Mouse (Mus musculus): ENCODE data around the gene Ebf1. TPM values are rescaled to one million over a fixed set of nuclear protein-coding genes. Genes with fewer than 3 reads are reported as not detected.

Gene Ebf1
- polyA plus RNA-seq, 1 experiment from 2014 or later, result 11.6 TPM

DNA sequence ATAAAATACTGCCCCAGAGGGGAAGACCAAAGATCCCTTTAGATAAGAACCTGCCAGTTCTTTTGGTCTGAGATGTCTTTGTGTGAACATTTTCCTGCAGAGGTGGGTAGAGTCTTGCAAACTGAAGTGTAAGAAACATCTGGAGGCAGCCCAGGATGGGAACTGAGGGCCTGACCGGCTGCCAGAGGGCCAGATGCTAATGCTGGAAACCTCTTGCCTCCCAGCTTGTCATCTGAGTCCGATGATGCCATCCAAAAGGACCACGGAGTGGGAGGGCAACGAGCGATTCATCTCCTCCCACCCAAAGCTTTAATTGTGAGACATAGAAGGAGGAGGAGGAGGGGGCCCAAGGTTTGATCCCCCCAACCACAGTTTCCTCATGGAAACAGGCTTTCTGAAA lies 197.7 kb downstream of the Ebf1 start:
- 73% methylated on average over 5 of the region's 5 CpGs for WGBS
- no peak overlapping the region for H3K9ac ChIP-seq
- no peak overlapping the region for H3K4me3 ChIP-seq (ENCODE audit: low read depth, low read length)
- TF ChIP-seq CTCF (IDR thresholded peaks at IDR 0.05; ENCODE audit: low read depth), result no peak
- H3K27ac ChIP-seq (ENCODE audit: low read depth), result no peak overlapping the region
- no peaks in the 10 kb centered on the region for H3K27me3 ChIP-seq (ENCODE audit: insufficient read depth, low read length)
- H3K4me1 ChIP-seq (ENCODE audit: insufficient read depth), result no peaks in the 10 kb centered on the region
- no peaks in the 10 kb centered on the region for H3K9me3 ChIP-seq (ENCODE audit: low read depth, low read length)
- no peak for ATAC-seq (ENCODE audit: insufficient read depth)
- H3K36me3 ChIP-seq (ENCODE audit: insufficient read depth), result no peaks in the 10 kb centered on the region
- no peak overlapping the region for H3K4me2 ChIP-seq
- no peak for DNase-seq

DNA sequence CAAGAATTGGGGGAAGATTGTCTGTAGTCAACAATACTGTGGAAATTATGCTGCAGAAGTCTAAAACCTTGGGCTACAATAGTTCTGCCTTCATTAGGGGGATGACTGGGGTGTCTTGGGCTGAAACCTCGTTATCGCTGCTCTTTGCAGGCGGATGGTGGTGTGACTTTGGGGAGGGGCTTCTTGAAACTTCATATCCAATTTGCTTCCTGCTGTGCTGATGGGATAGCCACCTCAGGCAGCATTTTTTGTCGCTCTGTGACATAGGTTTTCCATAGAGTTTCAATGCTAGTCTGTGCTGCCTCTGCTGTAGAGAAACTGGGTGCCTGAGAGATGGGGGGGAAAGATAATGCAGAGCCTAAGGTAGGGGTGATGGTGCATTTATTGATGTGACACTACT lies 198.9 kb downstream of the Ebf1 start:
- Histone ChIP-seq H3K27me3 (ENCODE audit: insufficient read depth, low read length) (no peaks in the 10 kb centered on the region), H3K4me2 (no peak overlapping the region), H3K4me3 (ENCODE audit: low read depth, low read length) (no peak overlapping the region), H3K9ac (no peak overlapping the region), H3K9me3 (ENCODE audit: low read depth, low read length) (no peaks in the 10 kb centered on the region), H3K36me3 (ENCODE audit: insufficient read depth) (no peaks in the 10 kb centered on the region), H3K4me1 (ENCODE audit: insufficient read depth) (no peaks in the 10 kb centered on the region), H3K27ac (ENCODE audit: low read depth) (no peak overlapping the region)
- DNase-seq, result no peak
- WGBS, result 79% methylated on average over 4 of the region's 4 CpGs
- no peak for TF ChIP-seq CTCF (IDR thresholded peaks at IDR 0.05; ENCODE audit: low read depth)
- no peak for ATAC-seq (ENCODE audit: insufficient read depth)

DNA sequence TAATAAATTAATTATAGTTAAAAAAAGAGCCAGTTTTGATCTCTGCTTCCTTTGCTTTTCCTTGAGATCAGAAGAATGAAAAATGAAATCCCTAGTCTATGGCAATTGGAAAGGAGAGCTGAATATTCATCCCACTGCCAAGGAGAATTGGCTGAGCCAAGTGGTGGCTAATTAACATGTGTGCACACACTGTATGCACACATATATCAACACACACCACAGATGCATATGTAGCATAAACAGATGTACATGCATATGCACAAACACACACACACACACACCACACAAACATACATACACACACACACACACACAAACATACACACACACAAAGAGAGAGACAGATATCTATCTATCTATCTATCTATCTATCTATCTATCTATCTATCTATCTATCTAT lies 205.2 kb downstream of the Ebf1 start:
- Histone ChIP-seq H3K4me2 (no peak overlapping the region), H3K27ac (ENCODE audit: low read depth) (no peak overlapping the region), H3K9ac (no peak overlapping the region), H3K36me3 (ENCODE audit: insufficient read depth) (no peaks in the 10 kb centered on the region), H3K9me3 (ENCODE audit: low read depth, low read length) (no peaks in the 10 kb centered on the region), H3K4me3 (ENCODE audit: low read depth, low read length) (no peak overlapping the region), H3K4me1 (ENCODE audit: insufficient read depth) (no peaks in the 10 kb centered on the region; the same call in 1 of the 2 replicates), H3K27me3 (ENCODE audit: insufficient read depth, low read length) (no peaks in the 10 kb centered on the region)
- DNase-seq (no peak), ATAC-seq (ENCODE audit: insufficient read depth) (no peak)
- no peak for TF ChIP-seq CTCF (IDR thresholded peaks at IDR 0.05; ENCODE audit: low read depth)

DNA sequence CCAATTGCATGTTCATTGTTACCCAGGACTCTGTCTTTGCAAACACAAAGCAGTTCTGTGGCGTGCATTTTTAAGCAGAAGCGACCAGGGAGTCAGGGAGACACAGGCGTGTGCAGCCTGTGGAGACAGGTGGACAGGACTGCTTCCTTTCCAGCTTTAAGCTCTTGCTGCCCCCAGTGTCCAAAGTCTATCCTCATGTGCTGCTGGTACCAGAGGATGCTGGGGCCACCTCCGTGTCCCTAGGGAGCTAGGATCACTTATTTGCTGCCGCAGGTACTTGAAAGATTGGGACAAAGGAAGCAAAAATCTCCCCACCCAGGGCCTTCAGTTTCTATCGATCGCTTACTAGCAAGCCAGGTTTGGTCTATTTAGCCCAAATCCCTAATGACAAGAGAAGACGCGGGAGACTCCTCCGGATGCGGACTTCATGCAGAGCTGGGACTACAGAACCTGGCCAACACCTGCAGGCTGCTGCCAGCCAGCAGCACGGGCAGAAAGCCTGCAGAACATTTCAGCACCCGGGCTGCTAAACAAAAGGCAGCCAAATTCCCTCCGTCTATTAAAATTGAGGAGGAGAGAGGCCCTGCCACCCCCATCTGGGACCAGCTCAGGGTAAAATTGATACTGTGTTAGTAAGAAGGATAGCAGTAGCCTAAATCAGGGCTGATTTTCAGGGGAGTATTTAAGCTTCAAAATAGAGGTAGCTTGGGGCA lies 215.3 kb downstream of the Ebf1 start:
- no peak for ATAC-seq (ENCODE audit: insufficient read depth)
- DNase-seq, result no peak
- no peak overlapping the region for H3K4me3 ChIP-seq (ENCODE audit: low read depth, low read length)
- H3K27me3 ChIP-seq (ENCODE audit: insufficient read depth, low read length), result peaks cover 17% of the 10 kb centered on the region
- H3K4me2 ChIP-seq, result no peak overlapping the region
- no peaks in the 10 kb centered on the region for H3K9me3 ChIP-seq (ENCODE audit: low read depth, low read length)
- no peak overlapping the region for H3K9ac ChIP-seq
- H3K4me1 ChIP-seq (ENCODE audit: insufficient read depth), result no peaks in the 10 kb centered on the region
- no peak for TF ChIP-seq CTCF (IDR thresholded peaks at IDR 0.05; ENCODE audit: low read depth)
- 23% methylated on average over 14 of the region's 14 CpGs for WGBS
- no peak overlapping the region for H3K27ac ChIP-seq (ENCODE audit: low read depth)
- H3K36me3 ChIP-seq (ENCODE audit: insufficient read depth), result no peaks in the 10 kb centered on the region

DNA sequence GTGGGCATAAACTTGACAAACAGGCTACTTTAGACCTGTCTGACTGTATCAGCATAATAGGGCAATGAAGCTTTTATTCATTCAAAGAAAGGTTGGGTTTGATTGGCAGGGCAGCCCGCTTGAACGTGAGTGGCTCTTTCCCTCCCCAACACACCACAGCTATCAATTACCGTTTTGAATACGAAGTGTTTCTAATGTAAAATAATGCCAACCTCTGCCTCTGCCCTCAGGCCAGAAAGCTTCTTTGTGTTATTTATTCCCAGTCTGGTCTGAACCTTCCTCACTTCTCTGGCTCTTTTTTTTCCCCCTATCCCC lies 215.8 kb downstream of the Ebf1 start:
- H3K36me3 ChIP-seq (ENCODE audit: insufficient read depth), result no peaks in the 10 kb centered on the region
- H3K4me3 ChIP-seq (ENCODE audit: low read depth, low read length), result no peak overlapping the region
- WGBS, result 19% methylated on average over 4 of the region's 4 CpGs
- ATAC-seq (ENCODE audit: insufficient read depth) (no peak), DNase-seq (no peak)
- H3K9ac ChIP-seq, result no peak overlapping the region
- peaks cover 17% of the 10 kb centered on the region for H3K27me3 ChIP-seq (ENCODE audit: insufficient read depth, low read length)
- no peak overlapping the region for H3K4me2 ChIP-seq
- no peaks in the 10 kb centered on the region for H3K9me3 ChIP-seq (ENCODE audit: low read depth, low read length)
- H3K4me1 ChIP-seq (ENCODE audit: insufficient read depth), result no peaks in the 10 kb centered on the region
- H3K27ac ChIP-seq (ENCODE audit: low read depth), result no peak overlapping the region
- TF ChIP-seq CTCF (IDR thresholded peaks at IDR 0.05; ENCODE audit: low read depth), result no peak

DNA sequence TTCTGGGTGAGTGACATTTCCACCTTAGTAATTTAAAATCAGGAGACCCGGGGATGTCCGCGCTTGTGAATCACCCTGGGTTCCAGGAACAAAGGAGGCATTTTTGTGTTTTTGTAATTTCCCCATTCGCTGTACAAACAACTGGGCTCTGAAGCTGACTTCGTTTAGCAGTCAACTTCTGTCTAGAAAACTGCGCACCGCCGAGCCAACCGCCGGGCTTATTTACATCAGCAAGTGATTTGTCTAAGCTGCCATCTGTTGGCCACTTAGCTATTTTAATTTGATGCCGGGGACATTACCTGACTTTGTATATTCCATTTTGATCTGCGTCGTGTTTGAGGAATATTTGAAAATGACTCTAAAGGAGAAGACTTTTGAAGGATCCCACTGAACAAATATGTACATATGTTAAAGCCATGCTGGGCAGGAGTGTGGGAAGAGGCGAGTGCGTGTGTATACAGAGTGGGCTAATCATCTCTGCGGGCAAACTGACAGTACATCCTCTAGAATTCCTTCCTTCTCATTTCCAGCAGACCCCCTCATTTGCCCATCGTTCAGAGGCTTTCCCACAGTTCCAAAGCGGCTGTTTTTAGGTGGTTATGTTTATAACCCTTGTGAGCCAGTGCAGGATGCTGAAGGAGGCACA lies 216.4 kb downstream of the Ebf1 start:
- H3K27ac ChIP-seq (ENCODE audit: low read depth), result no peak overlapping the region
- H3K36me3 ChIP-seq (ENCODE audit: insufficient read depth), result no peaks in the 10 kb centered on the region
- no peaks in the 10 kb centered on the region for H3K4me1 ChIP-seq (ENCODE audit: insufficient read depth)
- ATAC-seq (ENCODE audit: insufficient read depth) (no peak), DNase-seq (peak; percentile 38)
- WGBS, result 23% methylated on average over 18 of the region's 18 CpGs
- H3K9ac ChIP-seq, result no peak overlapping the region
- no peak overlapping the region for H3K4me3 ChIP-seq (ENCODE audit: low read depth, low read length)
- TF ChIP-seq CTCF (IDR thresholded peaks at IDR 0.05; ENCODE audit: low read depth), result no peak
- no peaks in the 10 kb centered on the region for H3K9me3 ChIP-seq (ENCODE audit: low read depth, low read length)
- H3K4me2 ChIP-seq, result no peak overlapping the region
- peaks cover 17% of the 10 kb centered on the region for H3K27me3 ChIP-seq (ENCODE audit: insufficient read depth, low read length)

DNA sequence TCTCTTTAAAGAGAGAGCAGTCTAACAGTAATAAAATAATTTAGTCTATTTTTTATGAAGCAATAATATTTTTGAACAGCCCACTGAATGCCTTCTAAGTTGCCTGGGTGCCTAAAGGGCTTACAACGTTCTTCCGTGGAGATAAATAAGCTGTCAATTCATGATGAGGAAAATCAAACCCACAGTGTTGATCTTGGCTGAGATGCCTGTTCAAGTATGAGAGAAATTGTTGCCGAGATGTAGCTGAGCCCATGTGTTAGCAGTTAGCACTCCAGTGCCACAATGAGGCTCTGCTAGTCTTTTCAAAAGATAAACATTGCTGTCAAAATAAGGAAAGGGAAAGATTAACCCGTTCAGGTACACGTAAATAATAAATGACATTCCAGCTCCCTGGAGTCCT lies 218.0 kb downstream of the Ebf1 start:
- 13% methylated on average over 5 of the region's 5 CpGs for WGBS
- DNase-seq (no peak), ATAC-seq (ENCODE audit: insufficient read depth) (no peak)
- H3K27me3 ChIP-seq (ENCODE audit: insufficient read depth, low read length), result peaks cover 17% of the 10 kb centered on the region
- no peaks in the 10 kb centered on the region for H3K4me1 ChIP-seq (ENCODE audit: insufficient read depth)
- no peaks in the 10 kb centered on the region for H3K9me3 ChIP-seq (ENCODE audit: low read depth, low read length)
- no peak overlapping the region for H3K9ac ChIP-seq
- no peak overlapping the region for H3K4me3 ChIP-seq (ENCODE audit: low read depth, low read length)
- no peak overlapping the region for H3K27ac ChIP-seq (ENCODE audit: low read depth)
- no peaks in the 10 kb centered on the region for H3K36me3 ChIP-seq (ENCODE audit: insufficient read depth)
- no peak for TF ChIP-seq CTCF (IDR thresholded peaks at IDR 0.05; ENCODE audit: low read depth)
- no peak overlapping the region for H3K4me2 ChIP-seq
